Mouse (Mus musculus): ENCODE data around the gene Dnaic2.

DNA sequence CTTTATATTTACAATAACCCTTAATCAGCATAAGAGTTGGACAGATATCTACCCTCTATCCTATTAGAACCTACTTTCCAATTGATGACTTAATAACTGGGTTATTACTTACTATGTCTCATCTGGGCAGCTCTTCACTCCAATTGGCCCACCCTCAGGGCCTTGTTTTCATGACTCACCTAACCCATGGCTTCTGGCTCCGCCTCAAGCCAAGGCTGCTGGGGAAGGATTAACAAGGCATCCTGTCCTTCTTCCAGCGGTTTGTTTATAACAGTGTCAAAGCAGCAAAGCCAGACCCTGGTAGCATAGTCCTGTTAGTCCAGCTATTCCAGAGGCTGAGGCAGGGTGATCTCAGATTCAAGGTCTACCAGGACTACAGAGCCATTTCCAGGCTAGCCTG is 32.8 kb upstream of the Dnaic2 start:
- TF ChIP-seq POLR2A (IDR thresholded peaks at IDR 0.05; ENCODE audit: borderline replicate concordance, insufficient read depth, low read length): no peak
- no peak for TF ChIP-seq CTCF (IDR thresholded peaks at IDR 0.05; ENCODE audit: borderline replicate concordance, insufficient read depth, low read depth, low read length)

Measured in cerebellum, adult 2 months (tissue).